Mouse (Mus musculus) left cerebral cortex, adult 2 months (tissue): ENCODE results near the gene Ubiad1. TPM values are rescaled to one million over a fixed set of nuclear protein-coding genes. Genes with fewer than 3 reads are reported as not detected.

ENCODE experiments used
- DNase-seq, 2 experiments: peaks; one replicate each; pipeline ENCODE4 v3.0.0; 2021 to 2022; ENCODE audit warnings: low spot score in 2 of 2, mixed read lengths in 1 of 2; ENCODE audit errors: extremely low spot score in 1 of 2
- H3K27ac ChIP-seq: fragments of 200-600 bp; 2 replicates; pipeline ENCODE4 v1.8.1; 2022
- H3K4me3 ChIP-seq: fragments of 200-600 bp; 2 replicates; pipeline ENCODE4 v1.8.1; 2022
- CTCF ChIP-seq: fragments of 200-600 bp; IDR thresholded peaks from 2 replicates; pipeline ENCODE4 v1.8.1; 2022; ENCODE audit warnings: antibody characterized with exemption, mild to moderate bottlenecking, moderate library complexity
- intact Hi-C: fragments of 180-260 bp; cut with DNase I; formaldehyde crosslinking; loops from one replicate; pipeline ENCODE4 v1.15.1; 2025
- total RNA-seq, 2 experiments: library from RNA; stranded (reverse); gene quantifications; 2 replicates each; pipeline ENCODE4 v1.2.3; 2021

The Ubiad1 gene
- total RNA-seq, 2 experiments from 2014 or later, result 9.3 to 9.4 TPM

- no peak for TF ChIP-seq CTCF
- no peak for DNase-seq
- H3K27ac ChIP-seq, result no peak overlapping the region
- no peak overlapping the region for H3K4me3 ChIP-seq
- intact Hi-C loops, result no loop called here
Measured at GRCm38 (mm10) chr4:148468396-148468795, 23.8 kb upstream of the Ubiad1 start.

- Histone ChIP-seq H3K27ac (no peak overlapping the region), H3K4me3 (no peak overlapping the region)
- intact Hi-C loops, result no loop called here
- DNase-seq, result no peak
- no peak for TF ChIP-seq CTCF
Measured at GRCm38 (mm10) chr4:148466511-148467079, 22.0 kb upstream of the Ubiad1 start.

- intact Hi-C loops, result no loop called here
Measured at GRCm38 (mm10) chr4:148464869-148465268, 20.3 kb upstream of the Ubiad1 start.

GRCm38 (mm10) chr4:148464301-148464700, 19.7 kb upstream of the Ubiad1 start:
- no peak for DNase-seq
- H3K4me3 ChIP-seq, result no peak overlapping the region
- TF ChIP-seq CTCF, result no peak
- no peak overlapping the region for H3K27ac ChIP-seq
- intact Hi-C loops, result no loop called here

More at GRCm38 (mm10) chr4:148464869-148465268, 20.3 kb upstream of the Ubiad1 start:
- H3K27ac ChIP-seq, result no peak overlapping the region
- TF ChIP-seq CTCF, result no peak
- no peak for DNase-seq
- H3K4me3 ChIP-seq, result no peak overlapping the region

- H3K27ac ChIP-seq, result no peak overlapping the region
- peak; percentile 60 for TF ChIP-seq CTCF
- no peak for DNase-seq
- intact Hi-C loops, result no loop called here
- no peak overlapping the region for H3K4me3 ChIP-seq
Measured at GRCm38 (mm10) chr4:148463208-148463960, 18.8 kb upstream of the Ubiad1 start.

GRCm38 (mm10) chr4:148462717-148463116, 18.1 kb upstream of the Ubiad1 start:
- intact Hi-C loops, result no loop called here
- no peak for TF ChIP-seq CTCF

GRCm38 (mm10) chr4:148461772-148462171, 17.2 kb upstream of the Ubiad1 start:
- no peak for DNase-seq
- peak; percentile 29; the same call in 1 of the 2 replicates for TF ChIP-seq CTCF
- no peak overlapping the region for H3K27ac ChIP-seq
- intact Hi-C loops, result no loop called here
- H3K4me3 ChIP-seq, result no peak overlapping the region

More at GRCm38 (mm10) chr4:148462717-148463116, 18.1 kb upstream of the Ubiad1 start:
- H3K4me3 ChIP-seq, result no peak overlapping the region
- no peak for DNase-seq
- H3K27ac ChIP-seq, result no peak overlapping the region

- Histone ChIP-seq H3K4me3 (no peak overlapping the region), H3K27ac (no peak overlapping the region)
- no peak for DNase-seq
- TF ChIP-seq CTCF, result no peak
- intact Hi-C loops, result no loop called here
Measured at GRCm38 (mm10) chr4:148460656-148461284, 16.2 kb upstream of the Ubiad1 start.

GRCm38 (mm10) chr4:148455477-148456025, 11.0 kb upstream of the Ubiad1 start:
- no peak for DNase-seq
- Histone ChIP-seq H3K27ac (no peak overlapping the region), H3K4me3 (no peak overlapping the region)
- TF ChIP-seq CTCF, result no peak
- intact Hi-C loops, result no loop called here

GRCm38 (mm10) chr4:148453707-148454106, 9.1 kb upstream of the Ubiad1 start:
- no peak overlapping the region for H3K27ac ChIP-seq
- no peak for DNase-seq
- no peak for TF ChIP-seq CTCF
- intact Hi-C loops, result no loop called here
- H3K4me3 ChIP-seq, result no peak overlapping the region

GRCm38 (mm10) chr4:148448853-148449245, 4.3 kb upstream of the Ubiad1 start:
- no peak for DNase-seq
- no peak for TF ChIP-seq CTCF
- Histone ChIP-seq H3K27ac (peak overlapping the region; percentile 77), H3K4me3 (peak overlapping the region; percentile 80)
- intact Hi-C loops, result no loop called here
